Mouse (Mus musculus) lung, embryonic 14.5 days (tissue): Measurements from ENCODE around the gene Prkd3. TPM values are rescaled to one million over a fixed set of nuclear protein-coding genes. Genes with fewer than 3 reads are reported as not detected.

Source experiments
- ATAC-seq: fragments of 200-750 bp; cut with Nextera tagmentation; 2 replicates; pipeline ENCODE4 v1.8.0; 2017; ENCODE audit warnings: mild to moderate bottlenecking, moderate TSS enrichment, moderate library complexity; ENCODE audit not compliant: insufficient read depth
- DNase-seq: peaks from one replicate; pipeline ENCODE4 v3.0.0-alpha.2; 2015
- H3K27ac ChIP-seq: fragments of 300-500 bp; sonication (generic); 2 replicates; pipeline ENCODE4 v1.5.1; 2014; ENCODE audit warnings: low read depth, mild to moderate bottlenecking, moderate library complexity
- H3K27me3 ChIP-seq: fragments of 300-500 bp; sonication (generic); 2 replicates; pipeline ENCODE4 v1.6.1; 2014; ENCODE audit warnings: low read length, control low read depth; ENCODE audit not compliant: insufficient read depth
- H3K36me3 ChIP-seq: fragments of 300-500 bp; sonication (generic); 2 replicates; pipeline ENCODE4 v1.6.1; 2014; ENCODE audit warnings: control low read depth; ENCODE audit not compliant: insufficient read depth
- H3K4me1 ChIP-seq: fragments of 300-500 bp; sonication (generic); 2 replicates; pipeline ENCODE4 v1.6.1; 2014; ENCODE audit warnings: antibody characterized with exemption, control low read depth; ENCODE audit not compliant: insufficient read depth
- H3K4me2 ChIP-seq: fragments of 300-500 bp; sonication (generic); 2 replicates; pipeline ENCODE4 v1.6.1; 2014; ENCODE audit warnings: mild to moderate bottlenecking
- H3K4me3 ChIP-seq: fragments of 300-500 bp; sonication (generic); 2 replicates; pipeline ENCODE4 v1.5.1; 2014; ENCODE audit warnings: low read depth, low read length
- H3K9ac ChIP-seq: fragments of 300-500 bp; sonication (generic); 2 replicates; pipeline ENCODE4 v1.6.1; 2014
- H3K9me3 ChIP-seq: fragments of 300-500 bp; sonication (generic); 2 replicates; pipeline ENCODE4 v1.6.1; 2016; ENCODE audit warnings: low read depth, low read length, control low read depth
- CTCF ChIP-seq: IDR thresholded peaks from 2 replicates; pipeline ENCODE4 v1.5.1; 2016; ENCODE audit warnings: antibody characterized with exemption, low read depth
- WGBS: fragments of 180-500 bp; shearing (Covaris S2); extraction: QIAGEN DNeasy Blood & Tissue Kit; methylation state at CpG from one replicate; pipeline ENCODE4 v1.1.7; 2014; 5-methylcytosine and 5-hydroxymethylcytosine counted together
- polyA plus RNA-seq: library from polyadenylated mRNA; unstranded; fragments of >200 nt; fragmentation: Nextera tagmentation; extraction: Ambion mirVana; gene quantifications from 2 replicates; pipeline ENCODE4 v1.2.1, GENCODE M21; 2014

The Prkd3 gene
- 52.4 and 52.6 TPM in 2 replicates for polyA plus RNA-seq

DNA sequence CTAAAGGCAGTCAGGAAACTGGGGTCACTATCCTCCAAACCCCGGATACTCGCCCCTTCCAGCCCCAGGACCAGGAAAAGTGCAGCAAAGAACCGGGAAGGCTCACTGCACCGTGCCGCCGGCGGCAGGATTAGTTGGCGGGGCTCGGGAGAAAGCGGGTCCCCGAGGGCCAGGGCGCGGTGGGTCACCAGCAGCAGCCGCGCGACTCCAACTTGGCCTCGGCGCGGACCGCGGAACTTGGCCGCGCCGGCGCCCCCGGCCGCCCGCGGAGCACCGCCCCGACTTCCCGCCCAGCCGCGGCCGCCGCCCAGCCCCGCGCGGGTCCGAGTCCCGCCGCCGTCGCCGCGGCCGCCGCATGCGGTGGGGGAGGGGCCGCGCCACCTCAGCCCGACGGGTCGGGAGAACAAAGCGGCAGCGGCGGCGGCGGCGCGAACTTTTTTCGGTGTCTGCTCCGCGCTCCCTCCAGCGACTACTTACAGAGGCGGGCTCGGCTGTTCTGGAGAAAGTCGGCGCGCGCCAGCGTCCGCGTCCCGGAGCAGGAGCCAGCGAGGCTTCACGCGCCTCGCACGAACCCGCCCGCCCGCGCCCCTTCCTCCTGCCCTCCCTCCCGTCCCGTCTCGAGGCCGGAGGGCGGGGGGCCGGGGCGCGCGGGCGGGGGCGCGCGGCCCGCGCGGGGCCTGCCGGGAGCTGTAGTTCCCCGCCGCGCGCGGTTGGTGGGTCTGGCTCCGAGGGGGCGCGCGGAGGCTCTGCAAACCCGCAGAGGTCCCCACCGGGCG, at the start of gene Prkd3:
Prkd3 (minus strand) TSS at position 609 of the 776 bp plus-strand sequence.
- peak; percentile 91 for ATAC-seq
- Histone ChIP-seq H3K9me3 (no peaks in the 10 kb centered on the region), H3K27me3 (no peaks in the 10 kb centered on the region), H3K9ac (peak within 1 kb of the TSS; percentile 91), H3K27ac (peak within 1 kb of the TSS; percentile 93), H3K4me2 (peak within 1 kb of the TSS; percentile 82), H3K4me3 (peak within 1 kb of the TSS; percentile 83), H3K4me1 (peaks cover 11% of the 10 kb centered on the region), H3K36me3 (no peaks in the 10 kb centered on the region)
- TF ChIP-seq CTCF: no peak
- DNase-seq: peak; percentile 84
- under 1% methylated on average over 99 of the region's 113 CpGs for whole genome bisulfite sequencing

DNA sequence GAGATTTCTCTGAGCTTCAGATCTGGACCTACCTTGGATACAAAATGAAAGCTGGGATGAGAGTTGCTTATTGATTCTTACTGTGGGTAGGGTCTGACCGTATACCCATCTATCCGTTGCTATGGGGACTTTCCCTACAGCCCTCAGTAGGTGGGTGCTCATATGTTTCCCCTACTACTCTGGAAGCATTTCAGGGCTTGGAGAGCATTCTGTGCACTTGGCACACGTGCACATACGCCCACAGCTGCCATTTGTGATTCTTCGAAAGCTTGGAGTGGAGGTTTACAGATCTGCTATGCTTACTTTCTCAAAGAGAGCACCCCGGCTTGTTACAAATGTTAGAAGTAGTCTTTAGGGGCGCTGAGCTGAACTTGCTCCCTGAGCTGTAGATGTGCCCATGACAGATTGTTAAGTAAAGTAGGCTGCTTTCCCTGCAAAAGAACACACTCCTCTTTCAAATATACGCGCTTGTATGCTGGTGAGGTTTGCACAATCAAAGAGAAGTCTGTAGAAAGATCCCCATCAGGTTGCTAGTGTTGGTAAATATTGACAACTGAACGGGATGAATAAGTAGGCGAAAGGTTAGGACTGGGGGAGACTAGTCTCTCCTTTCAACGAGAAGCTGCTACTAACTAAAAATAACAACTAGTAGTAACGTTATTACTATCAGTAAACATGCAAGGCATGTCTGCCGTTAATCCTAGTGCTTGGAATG, 49.3 kb upstream of the Prkd3 start:
- no peaks in the 10 kb centered on the region for H3K27me3 ChIP-seq
- 67% methylated on average over 14 of the region's 14 CpGs for WGBS
- DNase-seq: no peak
- no peaks in the 10 kb centered on the region for H3K9me3 ChIP-seq
- H3K9ac ChIP-seq: no peak overlapping the region
- no peak overlapping the region for H3K27ac ChIP-seq
- no peak for ATAC-seq
- no peaks in the 10 kb centered on the region for H3K36me3 ChIP-seq
- H3K4me3 ChIP-seq: no peak overlapping the region
- no peak for TF ChIP-seq CTCF
- 0 out of 2 replicates have a peak, but pooled peaks cover 3% of the 10 kb centered on the region for H3K4me1 ChIP-seq
- H3K4me2 ChIP-seq: no peak overlapping the region

DNA sequence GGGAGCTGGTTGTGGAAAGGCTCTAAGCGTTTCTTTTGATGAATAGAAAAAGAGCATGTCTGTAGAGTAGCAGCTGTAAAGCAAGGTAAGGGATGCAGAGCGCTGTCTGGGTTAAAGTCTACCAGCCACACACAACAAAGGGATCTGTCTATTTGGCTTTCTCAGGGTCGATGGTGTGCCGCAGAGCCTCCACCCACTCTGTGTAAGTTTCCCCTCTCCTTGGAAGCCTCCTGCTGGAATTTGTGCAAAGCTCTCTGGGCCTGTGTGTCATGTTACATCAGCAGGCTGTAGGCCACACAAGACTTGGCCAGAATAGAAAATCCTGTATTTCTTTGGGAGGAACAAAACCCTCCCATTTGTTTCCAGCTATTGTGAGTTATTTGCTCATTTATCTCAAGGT, 48.4 kb upstream of the Prkd3 start:
- DNase-seq (peak; percentile 34), ATAC-seq (peak; percentile 65; the same call in 1 of the 2 replicates)
- Histone ChIP-seq H3K27me3 (no peaks in the 10 kb centered on the region), H3K9ac (no peak overlapping the region), H3K4me1 (0 out of 2 replicates have a peak, but pooled peaks cover 3% of the 10 kb centered on the region), H3K27ac (no peak overlapping the region; the same call in 1 of the 2 replicates), H3K4me2 (no peak overlapping the region), H3K9me3 (no peaks in the 10 kb centered on the region), H3K36me3 (no peaks in the 10 kb centered on the region), H3K4me3 (no peak overlapping the region)
- no peak for TF ChIP-seq CTCF
- 50% methylated on average over 4 of the region's 4 CpGs for WGBS

DNA sequence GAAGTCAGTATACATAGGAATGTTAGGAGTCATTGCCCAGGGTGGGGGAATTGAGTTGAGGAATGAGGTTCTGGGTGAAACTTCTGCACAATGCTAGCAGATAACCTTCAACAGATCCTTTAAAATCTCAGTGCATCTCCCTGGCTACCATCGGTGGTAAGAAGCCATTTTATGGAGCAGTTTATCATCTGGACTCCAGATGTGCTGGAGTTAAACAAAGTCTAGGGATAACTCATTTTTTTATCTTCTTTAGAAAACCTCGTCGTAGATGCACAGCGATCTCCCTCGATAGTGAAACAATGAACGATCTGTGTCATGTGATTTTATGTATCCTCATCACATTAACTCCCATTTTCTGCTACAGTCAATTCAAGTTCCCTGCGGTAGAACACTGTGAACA, 48.0 kb upstream of the Prkd3 start:
- Histone ChIP-seq H3K27ac (no peak overlapping the region; the same call in 1 of the 2 replicates), H3K4me2 (no peak overlapping the region), H3K9ac (no peak overlapping the region), H3K4me1 (0 out of 2 replicates have a peak, but pooled peaks cover 3% of the 10 kb centered on the region), H3K36me3 (no peaks in the 10 kb centered on the region), H3K9me3 (no peaks in the 10 kb centered on the region), H3K4me3 (no peak overlapping the region), H3K27me3 (no peaks in the 10 kb centered on the region)
- no peak for ATAC-seq
- 44% methylated on average over 7 of the region's 7 CpGs for WGBS
- DNase-seq: no peak
- no peak for TF ChIP-seq CTCF

DNA sequence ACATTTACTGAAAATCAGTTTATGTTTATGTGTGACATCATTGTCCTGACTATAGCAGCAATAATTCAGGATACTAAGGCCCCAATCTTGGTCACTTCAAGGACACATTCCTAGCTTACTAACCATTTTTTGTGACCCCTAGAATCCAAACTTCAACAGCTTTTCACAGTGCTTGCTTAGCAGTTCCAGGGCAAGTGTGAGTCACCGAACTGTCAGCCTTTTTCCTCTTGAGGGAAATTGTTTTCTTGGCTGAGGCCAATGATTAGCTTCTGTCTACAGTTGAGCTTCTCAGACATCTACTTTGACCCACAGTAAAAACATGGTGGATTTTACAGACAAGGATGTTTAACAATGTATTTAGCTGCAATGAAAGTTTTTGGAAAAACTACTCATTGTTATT, 43.6 kb upstream of the Prkd3 start:
- no peak overlapping the region for H3K4me3 ChIP-seq
- no peak for TF ChIP-seq CTCF
- no peak overlapping the region for H3K27ac ChIP-seq
- 0 out of 2 replicates have a peak, but pooled peaks cover 3% of the 10 kb centered on the region for H3K4me1 ChIP-seq
- no peaks in the 10 kb centered on the region for H3K9me3 ChIP-seq
- ATAC-seq: no peak
- 55% methylated on average over 1 of the region's 1 CpGs for WGBS
- H3K9ac ChIP-seq: no peak overlapping the region
- no peaks in the 10 kb centered on the region for H3K36me3 ChIP-seq
- no peak overlapping the region for H3K4me2 ChIP-seq
- DNase-seq: no peak
- no peaks in the 10 kb centered on the region for H3K27me3 ChIP-seq

DNA sequence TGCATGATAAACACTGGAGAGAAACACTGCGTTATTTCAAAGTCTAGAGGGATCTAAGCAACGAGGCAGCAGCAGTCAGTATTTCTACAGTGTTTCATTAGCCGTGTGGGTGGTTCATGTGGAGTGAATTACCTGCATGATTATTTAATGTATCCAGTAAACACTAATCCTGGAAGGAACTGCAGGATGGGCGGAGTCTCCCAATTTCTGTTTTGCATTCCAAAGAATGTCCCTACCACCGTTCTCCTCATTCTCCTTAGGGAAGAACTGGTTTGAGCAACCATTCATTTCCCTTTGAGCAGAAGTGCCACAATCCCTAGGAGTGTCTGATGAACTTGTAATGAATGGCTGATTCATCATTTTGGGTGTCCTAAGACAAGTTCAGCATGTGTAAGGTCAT, 39.6 kb upstream of the Prkd3 start:
- ATAC-seq: no peak
- H3K4me3 ChIP-seq: no peak overlapping the region
- H3K4me2 ChIP-seq: no peak overlapping the region
- no peaks in the 10 kb centered on the region for H3K9me3 ChIP-seq
- H3K4me1 ChIP-seq: no peaks in the 10 kb centered on the region
- H3K36me3 ChIP-seq: no peaks in the 10 kb centered on the region
- TF ChIP-seq CTCF: no peak
- H3K27ac ChIP-seq: no peak overlapping the region
- H3K9ac ChIP-seq: no peak overlapping the region
- 72% methylated on average over 5 of the region's 5 CpGs for WGBS
- H3K27me3 ChIP-seq: no peaks in the 10 kb centered on the region
- DNase-seq: no peak

DNA sequence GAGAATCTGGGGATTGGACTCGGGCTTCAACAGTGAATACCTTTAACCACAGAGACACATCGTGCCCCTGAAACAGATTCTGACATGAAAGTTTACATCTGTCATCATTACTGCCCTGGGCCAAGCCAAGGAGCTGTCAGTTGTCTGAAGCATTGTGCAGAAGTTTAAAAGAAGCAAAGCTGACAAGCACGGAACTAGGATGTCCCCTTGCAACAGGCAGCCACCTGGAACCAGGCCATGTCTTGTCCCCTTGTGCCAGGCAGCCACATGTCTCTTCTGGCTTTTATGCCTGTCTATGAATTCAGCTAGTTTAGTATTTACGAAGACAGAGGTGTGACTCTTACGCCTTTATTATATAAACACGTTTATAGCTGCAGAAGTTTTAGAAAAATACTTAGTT, 37.7 kb upstream of the Prkd3 start:
- no peaks in the 10 kb centered on the region for H3K9me3 ChIP-seq
- ATAC-seq (no peak), DNase-seq (no peak)
- H3K36me3 ChIP-seq: no peaks in the 10 kb centered on the region
- no peak overlapping the region for H3K4me3 ChIP-seq
- 62% methylated on average over 6 of the region's 6 CpGs for WGBS
- H3K27me3 ChIP-seq: peaks cover 1% of the 10 kb centered on the region; the same call in 1 of the 2 replicates
- no peak for TF ChIP-seq CTCF
- H3K9ac ChIP-seq: no peak overlapping the region
- H3K27ac ChIP-seq: no peak overlapping the region
- no peak overlapping the region for H3K4me2 ChIP-seq
- no peaks in the 10 kb centered on the region for H3K4me1 ChIP-seq
